Mouse (Mus musculus): ENCODE measurements at regions not wholly inside any gene's neighbourhood (a gene's known extent, or its start where the extent isn't known, plus 50 kb on each side); places are given as distances from the start of the nearest gene placed in this dataset.

DNA sequence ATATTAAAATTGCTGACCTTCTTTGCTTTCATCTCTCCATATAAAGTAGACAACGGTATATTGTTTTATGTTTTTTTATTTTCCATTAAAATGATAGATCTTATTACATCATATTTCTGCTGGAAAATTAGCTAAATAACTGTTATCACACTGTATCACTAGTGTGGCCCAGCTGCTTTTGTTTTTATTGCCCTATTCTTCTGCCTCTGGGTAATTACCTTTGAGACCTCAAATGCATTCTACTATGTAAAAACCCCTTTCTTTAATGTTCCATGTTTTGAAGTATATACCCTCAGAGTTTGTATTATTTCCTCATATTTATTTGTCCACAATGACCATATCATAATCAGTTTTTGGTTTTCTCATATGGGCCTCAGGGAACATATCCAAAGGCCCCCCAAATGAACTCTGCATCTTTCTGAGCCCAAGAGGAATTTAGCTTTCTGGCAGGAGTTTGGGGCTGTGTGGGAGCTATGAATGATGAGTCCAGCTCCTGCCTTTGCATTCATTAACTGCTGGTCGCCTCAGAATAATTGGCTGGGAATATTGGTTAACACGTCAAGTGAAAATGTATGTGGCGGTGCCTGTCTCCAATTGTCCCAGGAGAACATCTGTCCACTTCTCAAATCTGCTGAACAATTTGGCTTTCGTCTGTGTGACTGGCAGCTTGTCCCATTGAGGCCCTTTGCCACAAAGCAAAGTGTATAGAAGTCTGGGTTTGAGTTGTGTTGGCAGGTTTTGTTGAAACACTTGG lies 721.1 kb upstream of the Slit2 start:
- TF ChIP-seq SRF (IDR thresholded peaks at IDR 0.05; ENCODE audit: control insufficient read depth, insufficient read length, low read depth), result no peak
- TF ChIP-seq POLR2A (IDR thresholded peaks at IDR 0.05; ENCODE audit: insufficient read length, low read depth), result no peak
- TF ChIP-seq CEBPB (IDR thresholded peaks at IDR 0.05; ENCODE audit: insufficient read depth, poor library complexity, severe bottlenecking), result no peak
- no peak for TF ChIP-seq POLR2AphosphoS2 (IDR thresholded peaks at IDR 0.05; ENCODE audit: insufficient read length, low read depth)
- TF ChIP-seq MYOD1 (IDR thresholded peaks at IDR 0.05; ENCODE audit: control insufficient read depth in 1 of 3, insufficient read length in 2 of 3, low read depth in 2 of 3), result no peak
